Mouse (Mus musculus) pancreas, adult 10 weeks (tissue): ENCODE data around the gene Chpt1. TPM values are rescaled to one million over a fixed set of nuclear protein-coding genes. Genes with fewer than 3 reads are reported as not detected.

ENCODE experiments used
- polyA plus RNA-seq: library from polyadenylated mRNA; stranded (reverse); fragments of 350-450 nt; fragmentation: Illumina TruSeq; extraction: RNeasy Lipid Tissue Mini Kit (QIAGEN cat#74804); gene quantifications from one replicate; pipeline ENCODE4 v1.2.3, GENCODE M21; 2015; ENCODE audit warnings: low read depth, low replicate concordance; ENCODE audit not compliant: insufficient read depth

Gene Chpt1
- polyA plus RNA-seq = 13.2 TPM

DNA sequence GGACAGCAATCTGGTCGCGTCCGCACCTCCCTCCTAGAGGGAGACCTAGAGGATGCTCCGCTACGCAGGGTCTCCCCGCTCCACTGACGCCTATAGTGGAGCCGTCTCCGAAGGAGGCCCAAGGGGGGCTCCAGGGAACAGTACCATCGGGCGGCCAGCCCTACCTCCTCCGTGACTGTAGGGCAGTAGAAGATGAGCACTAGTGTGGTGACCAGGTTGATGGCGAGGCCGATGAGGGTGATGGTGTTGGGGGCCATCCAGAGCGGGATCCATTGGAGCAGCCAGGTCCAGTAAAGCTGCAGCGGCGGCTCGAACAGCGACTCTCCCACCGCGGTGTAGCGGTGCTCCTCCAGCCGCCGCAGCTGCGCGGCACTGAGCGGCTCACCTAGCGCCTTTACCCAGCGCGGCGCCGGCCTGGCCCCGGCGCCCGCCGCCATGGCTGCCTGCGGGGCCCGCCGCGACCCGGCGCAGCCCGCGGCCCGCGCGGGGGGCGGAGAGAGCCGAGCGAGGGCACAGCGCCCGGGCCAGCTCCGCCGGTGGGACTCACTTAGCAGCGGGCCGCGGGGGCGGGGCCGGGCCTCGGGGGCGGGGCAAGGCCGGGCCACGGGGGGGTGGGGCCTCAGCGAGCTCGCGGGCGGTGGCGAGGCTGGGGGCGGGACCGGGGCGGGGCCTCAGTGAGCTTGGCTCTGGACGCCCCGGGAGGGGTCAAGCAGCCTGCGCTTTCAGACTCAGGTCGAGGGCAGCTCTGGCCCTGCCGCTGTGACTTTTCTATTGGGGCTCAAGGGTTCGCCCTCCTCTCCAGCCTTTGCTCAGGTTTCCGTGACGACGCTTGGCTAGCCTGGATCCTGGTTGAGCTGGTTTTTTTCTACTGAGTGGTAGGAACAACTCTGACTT is at the start of gene Chpt1:
Gene Chpt1 (minus strand): TSS at position 653 of the 894 bp plus-strand sequence.

DNA sequence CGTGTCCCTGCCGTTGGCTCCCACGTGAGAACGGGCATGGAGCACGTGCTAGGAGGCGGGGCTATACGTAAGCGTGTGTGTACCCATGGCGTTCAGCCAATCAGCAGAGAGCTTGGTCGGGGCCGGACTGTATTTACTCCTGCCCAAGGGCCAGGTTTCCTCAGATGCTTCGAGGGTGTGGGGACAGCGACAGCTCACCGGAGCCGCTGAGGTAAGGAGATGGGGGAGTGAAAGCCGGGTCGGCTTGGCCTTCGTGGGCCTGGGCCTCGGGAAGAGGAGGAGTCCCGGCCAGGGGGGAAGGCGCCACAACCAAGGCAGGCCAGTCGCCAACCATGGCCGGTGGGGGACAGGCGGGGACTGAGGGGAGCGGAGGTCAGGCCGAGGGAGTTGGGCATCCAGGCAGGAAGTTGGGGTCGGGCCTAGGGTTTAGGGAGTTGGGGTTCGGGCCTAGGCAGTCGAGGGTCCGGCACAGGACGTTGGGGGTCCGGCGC is 44.3 kb downstream of the Chpt1 start, which contains the start of gene Sycp3:
Gene Sycp3 (plus strand): TSS at position 68 of the 491 bp plus-strand sequence.

Other genes with a start within 250 kb of the Chpt1 start
- 5.3 TPM for gene Dram1, start 125.0 kb downstream of the Chpt1 start, polyA plus RNA-seq
- gene Gnptab, start 124.9 kb downstream of the Chpt1 start, polyA plus RNA-seq = 6.6 TPM
- gene Sycp3, start 44.5 kb downstream of the Chpt1 start, polyA plus RNA-seq = not detected
- not detected for gene Mybpc1, start 101.1 kb upstream of the Chpt1 start, polyA plus RNA-seq
- gene Spic, start 180.9 kb upstream of the Chpt1 start, polyA plus RNA-seq = not detected
- 31.4 TPM for gene Arl1, start 226.8 kb upstream of the Chpt1 start, polyA plus RNA-seq